Mouse (Mus musculus) myocyte (in vitro differentiated cells): ENCODE data around the gene Nipal3. TPM values are rescaled to one million over a fixed set of nuclear protein-coding genes. Genes with fewer than 3 reads are reported as not detected.

Experiments used
- H3K27me3 ChIP-seq: one replicate; pipeline ENCODE4 v1.6.1; 2011; ENCODE audit not compliant: control insufficient read depth, insufficient read depth, insufficient read length
- H3K36me3 ChIP-seq: one replicate; pipeline ENCODE4 v1.6.1; 2011; ENCODE audit not compliant: control insufficient read depth, insufficient read depth
- H3K4me2 ChIP-seq: one replicate; pipeline ENCODE4 v1.6.1; 2011; ENCODE audit warnings: low read depth, control low read depth
- H3K4me3 ChIP-seq: one replicate; pipeline ENCODE4 v1.5.1; 2011; ENCODE audit warnings: mild to moderate bottlenecking, control low read depth, moderate library complexity
- H3K79me2 ChIP-seq: one replicate; pipeline ENCODE4 v1.6.1; 2011; ENCODE audit not compliant: control insufficient read depth, insufficient read depth
- H3ac ChIP-seq: one replicate; pipeline ENCODE4 v1.6.1; 2011; ENCODE audit not compliant: control insufficient read depth, insufficient read length
- CEBPB ChIP-seq: IDR thresholded peaks from 2 replicates; pipeline ENCODE4 v1.6.1; 2011; ENCODE audit warnings: mild to moderate bottlenecking, moderate library complexity; ENCODE audit not compliant: poor library complexity, insufficient read depth, severe bottlenecking
- E2F4 ChIP-seq: IDR thresholded peaks from one replicate; pipeline ENCODE4 v1.6.1; 2011; ENCODE audit warnings: mild to moderate bottlenecking, control low read depth, moderate library complexity; ENCODE audit not compliant: insufficient read depth
- MAX ChIP-seq: IDR thresholded peaks from one replicate; pipeline ENCODE4 v1.6.1; 2011; ENCODE audit warnings: low read depth, mild to moderate bottlenecking, control low read depth
- MYOD1 ChIP-seq, 3 experiments: IDR thresholded peaks; one replicate each; pipeline ENCODE4 v1.6.1; 2011; ENCODE audit warnings: control low read depth in 2 of 3, low read depth in 2 of 3, mild to moderate bottlenecking in 2 of 3, moderate library complexity in 1 of 3; ENCODE audit not compliant: insufficient read length in 2 of 3, control insufficient read depth in 1 of 3
- MYOG ChIP-seq, 3 experiments: IDR thresholded peaks; one replicate each; pipeline ENCODE4 v1.6.1; 2011; ENCODE audit warnings: control low read depth in 2 of 3, low read depth in 2 of 3, mild to moderate bottlenecking in 2 of 3; ENCODE audit not compliant: insufficient read length in 2 of 3, control insufficient read depth in 1 of 3, insufficient read depth in 1 of 3
- POLR2A ChIP-seq: IDR thresholded peaks from one replicate; pipeline ENCODE4 v1.6.1; 2011; ENCODE audit warnings: low read depth, mild to moderate bottlenecking, control low read depth, moderate library complexity; ENCODE audit not compliant: insufficient read length
- POLR2AphosphoS2 ChIP-seq: IDR thresholded peaks from one replicate; pipeline ENCODE4 v1.6.1; 2011; ENCODE audit warnings: low read depth, control low read depth; ENCODE audit not compliant: insufficient read length
- REST ChIP-seq: IDR thresholded peaks from one replicate; pipeline ENCODE4 v1.6.1; 2011; ENCODE audit warnings: mild to moderate bottlenecking, control low read depth, moderate library complexity; ENCODE audit not compliant: insufficient read depth, insufficient read length
- SRF ChIP-seq: IDR thresholded peaks from one replicate; pipeline ENCODE4 v1.6.1; 2011; ENCODE audit warnings: low read depth; ENCODE audit not compliant: control insufficient read depth, insufficient read length
- TCF12 ChIP-seq: IDR thresholded peaks from one replicate; pipeline ENCODE4 v1.6.1; 2011; ENCODE audit warnings: mild to moderate bottlenecking, control low read depth; ENCODE audit not compliant: poor library complexity, insufficient read depth, severe bottlenecking
- TCF3 ChIP-seq: IDR thresholded peaks from one replicate; pipeline ENCODE4 v1.6.1; 2011; ENCODE audit warnings: low read depth, control low read depth; ENCODE audit not compliant: insufficient read length
- USF1 ChIP-seq: IDR thresholded peaks from one replicate; pipeline ENCODE4 v1.6.1; 2011; ENCODE audit warnings: low read depth, mild to moderate bottlenecking, control low read depth, moderate library complexity
- polyA plus RNA-seq: library from polyadenylated mRNA; unstranded; fragments of >200 nt; fragmentation: generic; extraction: Trizol; gene quantifications from one replicate; pipeline ENCODE4 v1.2.1, GENCODE M21; 2012; ENCODE audit warnings: missing spikeins

Nipal3 gene
- polyA plus RNA-seq, 1 experiment, result 5.1 TPM

DNA sequence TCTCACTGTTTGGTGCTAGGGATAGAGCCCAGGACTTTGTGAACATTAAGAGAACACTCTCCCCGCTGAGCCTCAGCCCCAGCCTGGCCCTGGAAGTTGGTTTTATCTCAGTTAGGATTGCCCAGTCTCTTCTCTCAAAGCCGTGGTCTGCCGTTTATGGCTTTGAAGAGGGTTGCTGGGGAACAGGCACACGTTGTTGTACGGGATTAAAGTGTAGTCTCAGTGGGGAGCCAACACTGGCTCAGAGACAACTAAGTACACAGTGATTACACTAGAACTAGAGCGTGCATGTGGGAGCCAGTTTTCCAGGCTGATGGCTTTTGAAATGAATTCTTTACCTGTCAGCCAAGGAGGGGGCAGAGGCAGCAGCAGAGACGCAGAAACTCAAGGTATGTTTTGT, 93.0 kb downstream of the Nipal3 start:
- H3K4me3 ChIP-seq, result no peak overlapping the region
- no peak overlapping the region for H3K4me2 ChIP-seq
- no peak for TF ChIP-seq MYOD1 (IDR thresholded peaks at IDR 0.05; ENCODE audit: control insufficient read depth in 1 of 3, insufficient read length in 2 of 3, low read depth in 2 of 3)
- no peaks in the 10 kb centered on the region for H3K36me3 ChIP-seq
- no peak overlapping the region for H3ac ChIP-seq
- no peaks in the 10 kb centered on the region for H3K79me2 ChIP-seq
- peaks cover 7% of the 10 kb centered on the region for H3K27me3 ChIP-seq

DNA sequence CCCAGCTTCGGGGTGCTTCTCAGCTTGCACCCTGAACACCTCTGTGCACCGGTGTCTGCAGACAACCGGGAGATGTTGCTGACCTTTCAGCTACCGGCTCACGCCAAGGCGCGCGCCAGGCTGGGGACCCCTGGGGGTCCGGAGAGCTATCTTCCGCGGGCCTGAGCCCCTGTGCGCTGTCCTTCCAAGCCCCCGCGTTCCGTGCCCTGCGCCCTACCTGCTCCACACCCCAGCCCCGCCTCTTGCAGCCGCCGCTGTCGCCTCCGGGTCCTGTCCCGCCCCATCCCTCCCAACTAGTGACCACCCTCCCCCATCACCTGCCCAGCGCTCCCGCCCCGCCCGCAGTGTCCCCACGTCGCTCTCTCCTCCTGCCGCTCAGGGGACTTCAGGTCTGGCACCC, 96.8 kb downstream of the Nipal3 start, which contains the start of gene Ncmap:
Gene Ncmap (minus strand): TSS at position 237 of the 400 bp plus-strand sequence.
- Histone ChIP-seq H3K27me3 (peaks cover 12% of the 10 kb centered on the region), H3K79me2 (no peaks in the 10 kb centered on the region), H3K4me3 (no peak within 1 kb of the TSS), H3ac (no peak within 1 kb of the TSS), H3K4me2 (no peak within 1 kb of the TSS), H3K36me3 (no peaks in the 10 kb centered on the region)
- TF ChIP-seq REST (no peak), TCF3 (no peak), POLR2A (no peak), E2F4 (no peak)

DNA sequence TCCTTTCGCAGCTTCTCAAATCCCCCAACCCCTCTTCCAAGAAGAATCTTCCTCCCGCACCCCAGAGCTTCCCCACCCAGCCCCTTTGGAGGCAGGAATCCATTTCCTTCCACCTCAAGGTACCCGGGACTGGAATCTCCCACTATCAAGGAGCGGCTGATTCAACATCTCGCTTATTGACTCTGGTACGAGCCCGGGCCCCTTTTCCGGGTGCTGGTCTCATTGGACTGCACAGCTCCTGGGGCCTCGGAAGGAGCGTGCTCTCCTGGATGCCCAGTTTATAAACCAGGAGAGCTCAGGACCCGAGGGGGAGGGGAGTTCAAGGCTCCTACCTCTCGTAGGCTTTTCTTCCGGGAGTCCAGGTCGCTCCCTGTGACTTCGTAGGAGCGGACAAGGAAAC, 97.3 kb downstream of the Nipal3 start:
- Histone ChIP-seq H3K4me2 (no peak overlapping the region), H3K79me2 (no peaks in the 10 kb centered on the region), H3K36me3 (no peaks in the 10 kb centered on the region), H3K4me3 (no peak overlapping the region), H3ac (no peak overlapping the region), H3K27me3 (peaks cover 12% of the 10 kb centered on the region)
- TF ChIP-seq MYOG (IDR thresholded peaks at IDR 0.05; ENCODE audit: control insufficient read depth in 1 of 3, insufficient read depth in 1 of 3, insufficient read length in 2 of 3, low read depth in 2 of 3) (no peak), POLR2A (no peak), MAX (no peak), USF1 (no peak), TCF3 (no peak), CEBPB (no peak), SRF (no peak), TCF12 (no peak)

DNA sequence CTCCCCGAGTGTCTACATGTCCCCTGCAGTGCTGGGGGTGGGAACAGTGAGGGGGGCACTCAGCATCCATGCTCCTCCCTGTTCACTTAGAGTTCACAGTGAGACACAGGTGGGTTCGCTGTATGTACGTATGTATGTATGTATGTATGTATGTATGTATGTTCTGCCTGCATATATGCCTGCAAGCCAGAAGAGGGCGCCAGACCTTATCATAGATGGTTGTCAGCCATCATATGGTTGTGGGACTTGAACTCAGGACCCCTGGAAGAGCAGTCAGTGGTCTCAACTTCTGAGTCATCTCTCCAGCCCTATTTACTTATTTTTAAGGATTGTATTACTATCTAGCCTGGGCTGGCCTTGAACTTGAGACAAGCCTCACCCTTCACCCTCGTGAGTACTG, 98.5 kb downstream of the Nipal3 start:
- Histone ChIP-seq H3K27me3 (peaks cover 12% of the 10 kb centered on the region), H3K4me2 (no peak overlapping the region), H3ac (no peak overlapping the region), H3K36me3 (no peaks in the 10 kb centered on the region), H3K4me3 (no peak overlapping the region), H3K79me2 (no peaks in the 10 kb centered on the region)
- TF ChIP-seq E2F4 (no peak), POLR2A (no peak), POLR2AphosphoS2 (no peak), REST (no peak), USF1 (no peak), SRF (no peak), MAX (no peak), CEBPB (no peak), TCF12 (no peak), MYOD1 (IDR thresholded peaks at IDR 0.05; ENCODE audit: control insufficient read depth in 1 of 3, insufficient read length in 2 of 3, low read depth in 2 of 3) (no peak), MYOG (IDR thresholded peaks at IDR 0.05; ENCODE audit: control insufficient read depth in 1 of 3, insufficient read depth in 1 of 3, insufficient read length in 2 of 3, low read depth in 2 of 3) (no peak), TCF3 (no peak)

Other genes with a start within 250 kb of the Nipal3 start
- 250 TPM for gene Clic4, start 222.2 kb downstream of the Nipal3 start, polyA plus RNA-seq
- gene Srrm1, start 141.7 kb downstream of the Nipal3 start, polyA plus RNA-seq, result 41.3 TPM
- gene Ncmap, start 96.8 kb downstream of the Nipal3 start, polyA plus RNA-seq, result 0.04 TPM
- gene Rcan3, start 61.2 kb downstream of the Nipal3 start, polyA plus RNA-seq, result 9.2 TPM
- not detected for gene Stpg1, start 248 bp downstream of the Nipal3 start, polyA plus RNA-seq
- gene Grhl3, start 78.6 kb upstream of the Nipal3 start, polyA plus RNA-seq, result 0.95 TPM
- gene Ifnlr1, start 191.2 kb upstream of the Nipal3 start, polyA plus RNA-seq, result not detected
- 0.04 TPM for gene Il22ra1, start 233.1 kb upstream of the Nipal3 start, polyA plus RNA-seq